Mouse (Mus musculus): Measurements from ENCODE around the gene Gpr1. TPM values are rescaled to one million over a fixed set of nuclear protein-coding genes. Genes with fewer than 3 reads are reported as not detected.

Gene Gpr1
- total RNA-seq (2014; fragmentation: Nextera tagmentation) (not detected in 2 replicates), total RNA-seq (2017) (not detected in 2 replicates)

GRCm38 (mm10) chr1:63214271-63214558 is at the start of gene Gpr1:
Gene Gpr1, minus strand, starts transcription at chr1:63214543.
- ATAC-seq (replicated peaks; ENCODE audit: low FRiP score, low TSS enrichment, poor library complexity, severe bottlenecking), result no peak

DNA sequence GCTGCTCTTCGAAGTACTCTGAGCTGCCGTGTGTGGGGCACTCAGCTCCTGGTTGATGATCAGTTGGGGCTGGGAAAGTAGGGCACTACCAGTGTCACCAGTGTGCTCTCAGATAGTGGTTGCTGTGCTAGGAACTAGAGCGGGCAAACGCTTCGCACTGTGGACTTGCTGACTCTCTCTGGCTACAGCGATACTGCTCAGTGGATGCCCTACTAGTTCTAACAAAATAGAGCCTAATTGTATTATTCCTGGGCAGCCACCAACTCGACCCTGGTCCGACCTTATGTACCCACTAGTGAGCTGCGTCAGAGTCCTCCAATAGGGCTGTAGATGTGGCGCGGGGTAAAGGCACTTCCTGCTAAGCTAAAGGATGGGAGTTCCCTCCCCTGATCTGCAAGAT is 49.3 kb upstream of the Gpr1 start:
- no peak for ATAC-seq (replicated peaks; ENCODE audit: low FRiP score, low TSS enrichment, poor library complexity, severe bottlenecking)

DNA sequence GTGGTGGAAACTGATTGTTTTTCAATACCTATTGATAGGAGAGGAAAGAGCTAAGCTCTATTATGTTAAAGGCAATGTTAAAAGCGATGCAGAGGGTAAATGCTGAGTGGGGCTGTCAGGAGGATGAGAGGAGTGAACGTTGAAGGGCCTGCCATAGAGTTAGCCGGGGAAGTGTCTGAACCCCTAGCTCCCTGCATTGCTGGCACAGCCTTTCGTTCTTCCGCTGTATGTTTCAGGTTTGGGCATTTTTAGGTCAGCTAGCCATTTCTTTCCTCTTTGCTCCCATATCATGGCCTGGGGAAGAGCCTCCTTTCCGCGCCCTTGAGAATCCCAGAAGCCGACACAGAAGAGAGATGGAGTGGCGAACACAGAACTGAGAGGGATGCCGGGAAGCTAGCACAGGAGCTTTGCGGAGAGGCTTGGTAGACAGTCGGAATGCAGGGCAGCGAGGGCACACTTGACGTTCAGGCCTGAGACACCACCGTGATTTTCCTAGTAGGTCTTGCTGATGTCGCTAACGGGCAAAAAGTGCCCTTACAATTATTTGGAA is 46.8 kb upstream of the Gpr1 start:
- no peak for ATAC-seq (replicated peaks; ENCODE audit: low FRiP score, low TSS enrichment, poor library complexity, severe bottlenecking)

DNA sequence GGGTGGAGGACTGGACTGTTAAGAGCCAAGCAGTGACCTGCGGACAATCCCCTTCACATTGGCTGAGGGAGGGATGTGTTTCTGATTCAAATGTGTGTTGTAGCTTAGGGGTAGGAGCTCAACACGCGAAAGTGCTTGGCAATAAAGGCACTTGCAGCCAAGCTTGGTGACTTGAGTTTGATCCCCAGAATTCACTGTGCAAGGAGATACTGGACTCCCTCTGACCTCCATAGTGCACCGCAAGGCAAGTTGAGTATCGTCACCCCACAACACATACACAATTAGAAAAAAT is 46.3 kb upstream of the Gpr1 start:
- no peak for ATAC-seq (replicated peaks; ENCODE audit: low FRiP score, low TSS enrichment, poor library complexity, severe bottlenecking)

DNA sequence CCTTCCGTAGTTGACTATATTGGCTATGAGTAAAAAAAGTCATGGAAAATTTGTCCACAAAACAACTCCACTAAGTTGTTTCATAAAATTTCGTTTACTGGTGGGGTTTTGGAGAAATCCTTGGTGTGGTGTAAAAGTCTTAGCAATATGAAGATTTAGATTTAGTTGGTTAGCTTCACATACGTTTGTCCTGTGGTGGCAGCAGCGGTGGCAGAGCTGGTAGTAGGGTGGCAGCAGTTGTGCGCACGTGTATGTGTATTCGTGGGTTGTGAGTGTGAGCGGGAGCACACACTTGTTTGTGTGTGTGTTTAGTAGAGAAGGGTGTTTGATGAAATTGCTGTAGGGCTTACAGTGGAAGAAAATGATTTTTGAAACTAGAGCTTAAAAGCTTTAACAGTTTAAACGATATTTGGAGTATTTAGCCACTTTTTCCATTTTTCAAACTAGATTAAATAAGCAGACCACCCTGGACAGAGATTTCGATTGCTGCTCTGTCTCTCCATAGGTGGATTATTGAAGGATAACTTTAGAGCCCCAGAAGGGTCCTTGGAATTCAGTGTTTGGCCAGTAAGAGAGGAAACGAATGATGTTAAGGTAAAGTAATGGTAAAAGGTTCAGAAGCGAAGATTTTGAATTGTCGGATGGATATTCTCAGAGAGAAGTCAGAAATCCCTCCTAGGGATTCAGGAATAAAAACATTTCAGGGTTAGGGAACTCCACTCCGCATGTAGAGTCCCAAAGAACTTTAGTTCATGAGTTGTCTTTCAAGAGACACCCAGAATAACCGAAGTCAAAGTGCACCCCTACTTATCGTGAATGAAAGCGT is 45.8 kb upstream of the Gpr1 start:
- ATAC-seq (replicated peaks; ENCODE audit: low FRiP score, low TSS enrichment, poor library complexity, severe bottlenecking), result no peak

GRCm38 (mm10) chr1:63259271-63259830 is 45.0 kb upstream of the Gpr1 start:
- no peak for ATAC-seq (replicated peaks; ENCODE audit: low FRiP score, low TSS enrichment, poor library complexity, severe bottlenecking)

DNA sequence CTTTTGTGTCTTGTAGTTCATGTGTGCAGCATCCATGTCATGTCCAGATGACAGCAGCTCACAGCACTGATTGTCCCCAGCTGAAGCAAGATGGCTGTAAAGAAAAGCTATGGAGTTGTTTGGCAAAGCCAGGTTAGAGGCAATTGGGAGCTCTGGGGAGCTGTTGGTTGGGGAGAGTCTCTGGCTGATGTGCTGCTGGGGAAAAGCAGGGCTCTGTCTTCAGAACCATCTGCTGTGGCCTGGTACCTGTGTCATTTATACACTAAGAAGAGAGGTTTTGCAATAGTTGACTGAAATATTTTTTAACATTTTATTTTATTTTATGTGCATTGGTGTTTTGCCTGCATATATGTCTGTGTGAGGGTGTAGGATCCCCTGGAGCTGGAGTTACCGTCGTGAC is 44.2 kb upstream of the Gpr1 start:
- no peak for ATAC-seq (replicated peaks; ENCODE audit: low FRiP score, low TSS enrichment, poor library complexity, severe bottlenecking)

- ATAC-seq (replicated peaks; ENCODE audit: low FRiP score, low TSS enrichment, poor library complexity, severe bottlenecking), result no peak
These were observed 41.7 kb upstream of the Gpr1 start for GRCm38 (mm10) chr1:63256083-63256482.

- no peak for ATAC-seq (replicated peaks; ENCODE audit: low FRiP score, low TSS enrichment, poor library complexity, severe bottlenecking)
These were observed 40.8 kb upstream of the Gpr1 start for GRCm38 (mm10) chr1:63255101-63255500.

DNA sequence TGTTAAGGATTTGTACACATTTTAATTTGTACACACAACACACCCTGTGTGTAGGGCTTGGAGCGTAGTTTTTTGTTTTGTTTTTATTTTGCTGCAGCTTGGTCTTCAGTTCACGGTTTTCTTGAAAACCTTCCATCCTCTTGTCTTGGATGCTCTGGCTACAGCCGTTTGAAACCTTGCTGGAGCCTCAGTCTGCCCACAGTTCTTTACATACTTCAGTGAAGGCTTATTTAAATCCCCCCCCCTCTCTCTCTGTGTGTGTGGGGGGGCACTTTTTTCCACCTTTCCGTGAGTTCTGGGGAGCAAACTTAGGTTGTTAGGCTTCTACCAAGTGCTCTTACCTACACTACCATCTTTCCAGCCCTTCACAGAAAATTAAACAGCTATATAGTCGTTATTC is 38.9 kb upstream of the Gpr1 start:
- ATAC-seq (replicated peaks; ENCODE audit: low FRiP score, low TSS enrichment, poor library complexity, severe bottlenecking), result no peak

GRCm38 (mm10) chr1:63252351-63253209 is 38.2 kb upstream of the Gpr1 start:
- no peak for ATAC-seq (replicated peaks; ENCODE audit: low FRiP score, low TSS enrichment, poor library complexity, severe bottlenecking)

DNA sequence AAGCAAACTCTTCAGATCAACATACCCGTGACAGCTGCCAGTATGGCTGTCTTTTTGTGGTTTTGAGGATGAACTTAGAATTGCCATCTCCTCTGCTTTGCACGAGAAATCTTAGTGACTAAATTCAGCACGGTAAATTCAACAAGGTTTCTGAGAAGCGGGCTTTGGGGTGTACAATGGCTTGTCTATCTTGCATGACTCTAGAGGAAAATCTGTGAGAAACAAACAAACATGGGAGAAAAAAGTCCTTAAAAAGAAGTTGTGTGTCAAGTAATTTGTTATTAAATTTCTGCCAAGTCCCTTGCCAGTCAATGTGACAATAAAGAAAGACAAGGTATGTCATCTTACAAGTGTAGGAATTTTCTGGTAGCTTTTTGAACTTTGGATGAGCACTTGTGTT is 34.9 kb upstream of the Gpr1 start:
- no peak for ATAC-seq (replicated peaks; ENCODE audit: low FRiP score, low TSS enrichment, poor library complexity, severe bottlenecking)

DNA sequence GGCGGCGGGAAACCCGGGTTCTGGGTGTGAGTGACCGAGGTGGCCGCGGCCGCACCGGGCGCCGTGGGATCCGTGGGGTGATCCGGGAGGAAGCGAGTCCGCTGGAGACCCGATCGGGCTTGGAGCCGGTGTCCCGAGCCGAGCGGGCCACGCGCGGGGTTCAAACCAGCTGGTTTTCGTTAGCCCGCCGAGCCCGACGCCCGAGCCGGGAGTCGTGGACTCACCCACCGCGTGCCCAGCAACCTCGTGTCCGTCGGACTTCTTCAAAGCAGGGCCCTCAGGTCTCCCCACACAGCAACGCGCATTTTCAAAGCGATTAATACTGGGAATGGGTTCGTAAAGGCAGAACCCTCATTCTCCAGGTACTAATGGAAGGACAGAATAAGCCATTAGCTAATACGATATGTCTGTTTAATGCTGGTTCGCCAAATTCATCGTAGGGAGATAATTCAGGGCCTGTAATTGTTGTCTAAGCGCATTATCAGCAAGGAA is 34.1 kb upstream of the Gpr1 start:
- ATAC-seq (replicated peaks; ENCODE audit: low FRiP score, low TSS enrichment, poor library complexity, severe bottlenecking), result no peak

- ATAC-seq (replicated peaks; ENCODE audit: low FRiP score, low TSS enrichment, poor library complexity, severe bottlenecking), result no peak
These were observed 33.6 kb upstream of the Gpr1 start for GRCm38 (mm10) chr1:63247831-63248359.

GRCm38 (mm10) chr1:63246862-63247521 is 32.6 kb upstream of the Gpr1 start:
- ATAC-seq (replicated peaks; ENCODE audit: low FRiP score, low TSS enrichment, poor library complexity, severe bottlenecking), result no peak

- no peak for ATAC-seq (replicated peaks; ENCODE audit: low FRiP score, low TSS enrichment, poor library complexity, severe bottlenecking)
These were observed 29.5 kb upstream of the Gpr1 start for GRCm38 (mm10) chr1:63243854-63244253.

GRCm38 (mm10) chr1:63239751-63240150 is 25.4 kb upstream of the Gpr1 start:
- no peak for ATAC-seq (replicated peaks; ENCODE audit: low FRiP score, low TSS enrichment, poor library complexity, severe bottlenecking)

GRCm38 (mm10) chr1:63239305-63239704 is 25.0 kb upstream of the Gpr1 start:
- no peak for ATAC-seq (replicated peaks; ENCODE audit: low FRiP score, low TSS enrichment, poor library complexity, severe bottlenecking)

- no peak for ATAC-seq (replicated peaks; ENCODE audit: low FRiP score, low TSS enrichment, poor library complexity, severe bottlenecking)
These were observed 23.0 kb upstream of the Gpr1 start for GRCm38 (mm10) chr1:63237371-63237770.

GRCm38 (mm10) chr1:63227241-63227640 is 12.9 kb upstream of the Gpr1 start:
- ATAC-seq (replicated peaks; ENCODE audit: low FRiP score, low TSS enrichment, poor library complexity, severe bottlenecking), result no peak

All from megakaryocyte-erythroid progenitor cell, adult 5-6 weeks (primary cell).